Mouse (Mus musculus): Measurements from ENCODE around the gene Dhx15. TPM values are rescaled to one million over a fixed set of nuclear protein-coding genes. Genes with fewer than 3 reads are reported as not detected.
"Not testable (repeated sequence)": the region's sequence is repeated elsewhere in the genome, so short reads cannot be mapped to it uniquely, and the experiment has no call there.

Gene Dhx15
- polyA plus RNA-seq (2015; fragmentation: Nextera tagmentation; extraction: Ambion mirVana), result 97.6 and 112 TPM in 2 replicates

GRCm38 (mm10) chr5:52190371-52191179, at the start of gene Dhx15:
Gene Dhx15, minus strand, starts transcription at chr5:52190514.
- Histone ChIP-seq H3K9ac (ENCODE audit: low read depth, low read length) (peak within 1 kb of the TSS; percentile 97), H3K9me3 (ENCODE audit: control insufficient read depth, low read length) (no peaks in the 10 kb centered on the region), H3K27me3 (replicated peaks; ENCODE audit: control insufficient read depth, insufficient read depth, low read length) (no peaks in the 10 kb centered on the region), H3K27ac (ENCODE audit: low read depth, low read length) (peak within 1 kb of the TSS; percentile 90), H3K36me3 (ENCODE audit: control insufficient read depth, insufficient read depth, low read length) (no peaks in the 10 kb centered on the region), H3K4me2 (ENCODE audit: low read length) (peak within 1 kb of the TSS; percentile 78), H3K4me1 (ENCODE audit: control insufficient read depth, insufficient read depth, low read depth, low read length) (peaks cover 15% of the 10 kb centered on the region), H3K4me3 (ENCODE audit: low read length) (peak within 1 kb of the TSS; percentile 91)
- WGBS, result 1% methylated on average over 41 of the region's 53 CpGs
- peak; percentile 97 for ATAC-seq

GRCm38 (mm10) chr5:52238877-52239276, 48.6 kb upstream of the Dhx15 start:
- Histone ChIP-seq H3K36me3 (ENCODE audit: control insufficient read depth, insufficient read depth, low read length) (no peaks in the 10 kb centered on the region), H3K9ac (ENCODE audit: low read depth, low read length) (no peak overlapping the region), H3K27me3 (replicated peaks; ENCODE audit: control insufficient read depth, insufficient read depth, low read length) (no peaks in the 10 kb centered on the region), H3K4me1 (ENCODE audit: control insufficient read depth, insufficient read depth, low read depth, low read length) (no peaks in the 10 kb centered on the region), H3K4me3 (ENCODE audit: low read length) (no peak overlapping the region), H3K27ac (ENCODE audit: low read depth, low read length) (no peak overlapping the region), H3K9me3 (ENCODE audit: control insufficient read depth, low read length) (no peaks in the 10 kb centered on the region), H3K4me2 (ENCODE audit: low read length) (no peak overlapping the region)
- no peak for ATAC-seq
- WGBS, result 94% methylated on average over 5 of the region's 5 CpGs

GRCm38 (mm10) chr5:52237956-52238735, 47.8 kb upstream of the Dhx15 start:
- WGBS, result 73% methylated on average over 8 of the region's 8 CpGs
- Histone ChIP-seq H3K9ac (ENCODE audit: low read depth, low read length) (no peak overlapping the region), H3K27me3 (replicated peaks; ENCODE audit: control insufficient read depth, insufficient read depth, low read length) (no peaks in the 10 kb centered on the region), H3K27ac (ENCODE audit: low read depth, low read length) (no peak overlapping the region), H3K9me3 (ENCODE audit: control insufficient read depth, low read length) (no peaks in the 10 kb centered on the region), H3K36me3 (ENCODE audit: control insufficient read depth, insufficient read depth, low read length) (no peaks in the 10 kb centered on the region), H3K4me2 (ENCODE audit: low read length) (no peak overlapping the region), H3K4me3 (ENCODE audit: low read length) (no peak overlapping the region), H3K4me1 (ENCODE audit: control insufficient read depth, insufficient read depth, low read depth, low read length) (no peaks in the 10 kb centered on the region)
- no peak for ATAC-seq

GRCm38 (mm10) chr5:52236585-52236984, 46.3 kb upstream of the Dhx15 start:
- H3K27me3 ChIP-seq (replicated peaks; ENCODE audit: control insufficient read depth, insufficient read depth, low read length); H3K9ac ChIP-seq (ENCODE audit: low read depth, low read length); H3K27ac ChIP-seq (ENCODE audit: low read depth, low read length); H3K9me3 ChIP-seq (ENCODE audit: control insufficient read depth, low read length); H3K4me1 ChIP-seq (ENCODE audit: control insufficient read depth, insufficient read depth, low read depth, low read length); H3K4me2 ChIP-seq (ENCODE audit: low read length); ATAC-seq; H3K36me3 ChIP-seq (ENCODE audit: control insufficient read depth, insufficient read depth, low read length); H3K4me3 ChIP-seq (ENCODE audit: low read length): not testable (repeated sequence)
- WGBS, result 96% methylated on average over 5 of the region's 6 CpGs

GRCm38 (mm10) chr5:52234570-52234969, 44.3 kb upstream of the Dhx15 start:
- Histone ChIP-seq H3K9ac (ENCODE audit: low read depth, low read length) (no peak overlapping the region), H3K36me3 (ENCODE audit: control insufficient read depth, insufficient read depth, low read length) (no peaks in the 10 kb centered on the region), H3K4me3 (ENCODE audit: low read length) (no peak overlapping the region), H3K4me1 (ENCODE audit: control insufficient read depth, insufficient read depth, low read depth, low read length) (no peaks in the 10 kb centered on the region), H3K27me3 (replicated peaks; ENCODE audit: control insufficient read depth, insufficient read depth, low read length) (no peaks in the 10 kb centered on the region), H3K27ac (ENCODE audit: low read depth, low read length) (no peak overlapping the region), H3K9me3 (ENCODE audit: control insufficient read depth, low read length) (no peaks in the 10 kb centered on the region), H3K4me2 (ENCODE audit: low read length) (no peak overlapping the region)
- 40% methylated on average over 7 of the region's 7 CpGs for WGBS
- no peak for ATAC-seq

GRCm38 (mm10) chr5:52233891-52234290, 43.6 kb upstream of the Dhx15 start:
- no peaks in the 10 kb centered on the region for H3K36me3 ChIP-seq (ENCODE audit: control insufficient read depth, insufficient read depth, low read length)
- no peaks in the 10 kb centered on the region for H3K4me1 ChIP-seq (ENCODE audit: control insufficient read depth, insufficient read depth, low read depth, low read length)
- no peak overlapping the region for H3K4me3 ChIP-seq (ENCODE audit: low read length)
- H3K9ac ChIP-seq (ENCODE audit: low read depth, low read length), result no peak overlapping the region
- H3K27me3 ChIP-seq (replicated peaks; ENCODE audit: control insufficient read depth, insufficient read depth, low read length), result no peaks in the 10 kb centered on the region
- H3K27ac ChIP-seq (ENCODE audit: low read depth, low read length), result no peak overlapping the region
- no peak overlapping the region for H3K4me2 ChIP-seq (ENCODE audit: low read length)
- ATAC-seq, result no peak
- H3K9me3 ChIP-seq (ENCODE audit: control insufficient read depth, low read length), result no peaks in the 10 kb centered on the region
- 60% methylated on average over 2 of the region's 2 CpGs for WGBS

GRCm38 (mm10) chr5:52232611-52233010, 42.3 kb upstream of the Dhx15 start:
- ATAC-seq, result no peak

GRCm38 (mm10) chr5:52232199-52232598, 41.9 kb upstream of the Dhx15 start:
- H3K36me3 ChIP-seq (ENCODE audit: control insufficient read depth, insufficient read depth, low read length), result no peaks in the 10 kb centered on the region
- no peak overlapping the region for H3K4me3 ChIP-seq (ENCODE audit: low read length)
- no peaks in the 10 kb centered on the region for H3K4me1 ChIP-seq (ENCODE audit: control insufficient read depth, insufficient read depth, low read depth, low read length)
- H3K4me2 ChIP-seq (ENCODE audit: low read length), result no peak overlapping the region
- no peak overlapping the region for H3K9ac ChIP-seq (ENCODE audit: low read depth, low read length)
- no peaks in the 10 kb centered on the region for H3K9me3 ChIP-seq (ENCODE audit: control insufficient read depth, low read length)
- no peak for ATAC-seq
- no peak overlapping the region for H3K27ac ChIP-seq (ENCODE audit: low read depth, low read length)
- no peaks in the 10 kb centered on the region for H3K27me3 ChIP-seq (replicated peaks; ENCODE audit: control insufficient read depth, insufficient read depth, low read length)
- 92% methylated on average over 2 of the region's 2 CpGs for WGBS

More at GRCm38 (mm10) chr5:52232611-52233010, 42.3 kb upstream of the Dhx15 start:
- H3K27me3 ChIP-seq (replicated peaks; ENCODE audit: control insufficient read depth, insufficient read depth, low read length), result no peaks in the 10 kb centered on the region
- H3K9ac ChIP-seq (ENCODE audit: low read depth, low read length), result no peak overlapping the region
- no peak overlapping the region for H3K27ac ChIP-seq (ENCODE audit: low read depth, low read length)
- 65% methylated on average over 2 of the region's 2 CpGs for WGBS
- H3K36me3 ChIP-seq (ENCODE audit: control insufficient read depth, insufficient read depth, low read length), result no peaks in the 10 kb centered on the region
- H3K4me1 ChIP-seq (ENCODE audit: control insufficient read depth, insufficient read depth, low read depth, low read length), result no peaks in the 10 kb centered on the region
- no peak overlapping the region for H3K4me2 ChIP-seq (ENCODE audit: low read length)
- no peak overlapping the region for H3K4me3 ChIP-seq (ENCODE audit: low read length)
- no peaks in the 10 kb centered on the region for H3K9me3 ChIP-seq (ENCODE audit: control insufficient read depth, low read length)

GRCm38 (mm10) chr5:52230466-52230865, 40.2 kb upstream of the Dhx15 start:
- no peak overlapping the region for H3K4me2 ChIP-seq (ENCODE audit: low read length)
- H3K4me3 ChIP-seq (ENCODE audit: low read length), result no peak overlapping the region
- no peak overlapping the region for H3K27ac ChIP-seq (ENCODE audit: low read depth, low read length)
- no peaks in the 10 kb centered on the region for H3K27me3 ChIP-seq (replicated peaks; ENCODE audit: control insufficient read depth, insufficient read depth, low read length)
- no peak for ATAC-seq
- WGBS, result 92% methylated on average over 7 of the region's 7 CpGs
- no peaks in the 10 kb centered on the region for H3K9me3 ChIP-seq (ENCODE audit: control insufficient read depth, low read length)
- no peak overlapping the region for H3K9ac ChIP-seq (ENCODE audit: low read depth, low read length)
- H3K36me3 ChIP-seq (ENCODE audit: control insufficient read depth, insufficient read depth, low read length), result no peaks in the 10 kb centered on the region
- H3K4me1 ChIP-seq (ENCODE audit: control insufficient read depth, insufficient read depth, low read depth, low read length), result no peaks in the 10 kb centered on the region
